Comparison of ENCODE assay signal across 8 mouse cellular contexts in genomic region chr10:24596003-24596868, GRCm38 (mm10). TPM values are rescaled to one million over a fixed set of nuclear protein-coding genes. Genes with fewer than 3 reads are reported as not detected.
DNase-seq lines count a peak whose midpoint lies in the region; ATAC-seq lines count a peak whose summit lies in the region.

No protein-coding gene starts in this region.

- 11% methylated on average over 31 of the region's 31 CpGs for WGBS in heart, embryonic 11.5 days (ENCODE audit: insufficient replicate concordance)
- 22% methylated on average over 31 of the region's 31 CpGs for WGBS in kidney, embryonic 16.5 days

- H3K4me3 ChIP-seq in heart, embryonic 11.5 days (ENCODE audit: low read depth, low read length), result peak overlapping the region; percentile 81
- H3K4me3 ChIP-seq in kidney, embryonic 16.5 days (ENCODE audit: low read length), result peak overlapping the region; percentile 58

- H3K9ac ChIP-seq in heart, embryonic 11.5 days (ENCODE audit: low read depth, low read length), result peak overlapping the region; percentile 98
- H3K9ac ChIP-seq in kidney, embryonic 16.5 days (replicated peaks; ENCODE audit: low read length), result peak overlapping the region; percentile 85

- H3K4me1 ChIP-seq in heart, embryonic 11.5 days (ENCODE audit: control insufficient read depth, insufficient read depth, low read length), result peaks cover 21% of the 10 kb centered on the region
- H3K4me1 ChIP-seq in kidney, embryonic 16.5 days (ENCODE audit: insufficient read depth, low read length), result peaks cover 38% of the 10 kb centered on the region

- H3K4me2 ChIP-seq in heart, embryonic 11.5 days, result peak overlapping the region; percentile 68
- peak overlapping the region; percentile 64 for H3K4me2 ChIP-seq in kidney, embryonic 16.5 days (replicated peaks; ENCODE audit: low read depth, low read length)

- ATAC-seq in heart, embryonic 11.5 days (replicated peaks; ENCODE audit: insufficient number of reproducible peaks, low FRiP score, low TSS enrichment), result peak; percentile 20
- ATAC-seq in kidney, embryonic 16.5 days (ENCODE audit: low FRiP score, low TSS enrichment), result peak; percentile 37

- no peaks in the 10 kb centered on the region for H3K9me3 ChIP-seq in heart, embryonic 11.5 days (replicated peaks; ENCODE audit: control insufficient read depth, low read length)
- no peaks in the 10 kb centered on the region for H3K9me3 ChIP-seq in kidney, embryonic 16.5 days (ENCODE audit: low read length)

- H3K36me3 ChIP-seq in heart, embryonic 11.5 days (ENCODE audit: control insufficient read depth, insufficient read depth, low read length), result no peaks in the 10 kb centered on the region
- no peaks in the 10 kb centered on the region for H3K36me3 ChIP-seq in kidney, embryonic 16.5 days (ENCODE audit: insufficient read depth, low read length)

- no peaks in the 10 kb centered on the region for H3K27me3 ChIP-seq in heart, embryonic 11.5 days (ENCODE audit: control insufficient read depth, insufficient read depth, low read length)
- no peaks in the 10 kb centered on the region for H3K27me3 ChIP-seq in kidney, embryonic 16.5 days (ENCODE audit: insufficient read depth, low read length)

- intact Hi-C loops in left cerebral cortex, postnatal 36 days (cut with DNase I), result no loop called here

- DNase-seq in right cerebral cortex, postnatal 4 days, result peak; percentile 29
- DNase-seq in right cerebral cortex, postnatal 36 days (ENCODE audit: low spot score in 2 of 2), result no peak
- peak; percentile 31 to 40 for DNase-seq in cerebellum, postnatal 36 days
- DNase-seq in lung, postnatal 36 days, result peak; percentile 74
- no peak for DNase-seq in thymus, postnatal 10 days (ENCODE audit: low spot score in 2 of 2)
- no peak for DNase-seq in left cerebral cortex, postnatal 36 days (ENCODE audit: low spot score in 2 of 2)

- H3K27ac ChIP-seq in heart, embryonic 11.5 days (ENCODE audit: low read depth, low read length), result peak overlapping the region; percentile 99
- H3K27ac ChIP-seq in kidney, embryonic 16.5 days (ENCODE audit: low read length), result peak overlapping the region; percentile 96

RNA-seq across cellular contexts. Expression of gene Ccn2, which starts 1.0 kb away (rescaled TPM):
- 25.2 and 26.4 TPM in 2 replicates for polyA plus RNA-seq in heart, embryonic 11.5 days (2014; fragmentation: Nextera tagmentation; extraction: Ambion mirVana)
- polyA plus RNA-seq in kidney, embryonic 16.5 days (2015; fragmentation: Nextera tagmentation; extraction: Ambion mirVana), result 12.2 and 13.3 TPM in 2 replicates
- total RNA-seq in left cerebral cortex, postnatal 36 days (2021), result 10 to 100 TPM; 31.4 to 32.5 TPM

Comparison
In these comparisons a context has a peak if more than half of its experiments do, and no peak if none do; other contexts are left out.
1. DNase-seq: peak in right cerebral cortex, postnatal 4 days (single experiment), cerebellum, postnatal 36 days (2 of 2) and lung, postnatal 36 days (single experiment); none in right cerebral cortex, postnatal 36 days (0 of 2), thymus, postnatal 10 days (0 of 2) and left cerebral cortex, postnatal 36 days (0 of 2).